ENCODE assay signal across 8 mouse cellular contexts in genomic region chr12:29937851-29938375, GRCm38 (mm10). TPM values are rescaled to one million over a fixed set of nuclear protein-coding genes. Genes with fewer than 3 reads are reported as not detected.
DNase-seq lines count a peak whose midpoint lies in the region; ATAC-seq and TF ChIP-seq lines count a peak whose summit lies in the region.

No protein-coding gene starts in this region.

- no peaks in the 10 kb centered on the region for H3K9me3 ChIP-seq in forebrain, postnatal 0 days (ENCODE audit: low read length)
- no peaks in the 10 kb centered on the region for H3K9me3 ChIP-seq in lung, embryonic 16.5 days (ENCODE audit: control insufficient read depth, low read length)

- no peaks in the 10 kb centered on the region for H3K27me3 ChIP-seq in forebrain, postnatal 0 days (ENCODE audit: insufficient read depth, low read length)
- H3K27me3 ChIP-seq in lung, embryonic 16.5 days (ENCODE audit: control insufficient read depth, insufficient read depth, low read depth, low read length) = no peaks in the 10 kb centered on the region

- 2% methylated on average over 44 of the region's 49 CpGs for WGBS in forebrain, postnatal 0 days
- 0% methylated on average over 24 of the region's 49 CpGs for WGBS in lung, embryonic 16.5 days

- peaks cover 22% of the 10 kb centered on the region; the same call in 1 of the 2 replicates for H3K4me1 ChIP-seq in forebrain, postnatal 0 days (ENCODE audit: insufficient read depth)
- H3K4me1 ChIP-seq in lung, embryonic 16.5 days (replicated peaks; ENCODE audit: control insufficient read depth, insufficient read depth, low read length) = peaks cover 20% of the 10 kb centered on the region

- H3K9ac ChIP-seq in forebrain, postnatal 0 days = peak overlapping the region; percentile 92
- H3K9ac ChIP-seq in lung, embryonic 16.5 days (ENCODE audit: low read length) = peak overlapping the region; percentile 94

- H3K4me3 ChIP-seq in forebrain, postnatal 0 days (ENCODE audit: low read depth, low read length) = peak overlapping the region; percentile 82
- peak overlapping the region; percentile 81 for H3K4me3 ChIP-seq in lung, embryonic 16.5 days (ENCODE audit: low read length)

- peak; percentile 72 for DNase-seq in 3T3-L1 (ENCODE audit: low read depth, low spot score)
- peak; percentile 79 for DNase-seq in adrenal gland, adult 2 months
- DNase-seq in forebrain, postnatal 0 days = peak; percentile 82
- peak; percentile 71 to 73 for DNase-seq in heart, postnatal 36 days
- DNase-seq in layer of hippocampus, adult 9-11 months = peak; percentile 57
- peak; percentile 36 for DNase-seq in retina, postnatal 7 days (ENCODE audit: low read depth, low spot score)

- peak overlapping the region; percentile 86 for H3K4me2 ChIP-seq in forebrain, postnatal 0 days (ENCODE audit: low read depth)
- peak overlapping the region; percentile 79 for H3K4me2 ChIP-seq in lung, embryonic 16.5 days (ENCODE audit: low read depth, low read length)

- peak overlapping the region; percentile 92 for H3K27ac ChIP-seq in forebrain, postnatal 0 days (ENCODE audit: low read depth, low read length)
- peak overlapping the region; percentile 92 for H3K27ac ChIP-seq in lung, embryonic 16.5 days (ENCODE audit: low read length)

- intact Hi-C loops in heart, postnatal 36 days (cut with DNase I) = loop anchor here (2.0 kb wide), 2 partner anchors 15 to 35 kb away; no protein-coding TSS in a partner anchor

- H3K36me3 ChIP-seq in forebrain, postnatal 0 days (ENCODE audit: insufficient read depth) = no peaks in the 10 kb centered on the region
- no peaks in the 10 kb centered on the region for H3K36me3 ChIP-seq in lung, embryonic 16.5 days (ENCODE audit: control insufficient read depth, insufficient read depth, low read length)

- ATAC-seq in forebrain, postnatal 0 days = peak; percentile 85
- peak; percentile 91 for ATAC-seq in lung, embryonic 16.5 days (ENCODE audit: low read depth)
- no peak for ATAC-seq in granulocyte monocyte progenitor cell, adult 5-6 weeks (replicated peaks; ENCODE audit: poor library complexity, severe bottlenecking)

- TF ChIP-seq CTCF in forebrain, postnatal 0 days (IDR thresholded peaks at IDR 0.05; ENCODE audit: low read depth) = no peak

RNA-seq across cellular contexts. Expression of gene Pxdn, which starts 0.5 kb away (rescaled TPM):
- total RNA-seq in adrenal gland, adult 2 months (2021) = 10 to 100 TPM; 50.3 to 59.2 TPM
- polyA plus RNA-seq in adrenal gland, adult 2 months (2012; rRNA removed) = 75.0 and 85.7 TPM in 2 replicates
- 50.5 and 67.5 TPM in 2 replicates for total RNA-seq in forebrain, postnatal 0 days (2014; rRNA removed)
- 10.0 and 12.5 TPM in 2 replicates for polyA plus RNA-seq in forebrain, postnatal 0 days (2015; fragmentation: Nextera tagmentation; extraction: Ambion mirVana)
- total RNA-seq in heart, postnatal 36 days (2021) = 10 to 100 TPM; 51.7 to 54.5 TPM
- 99.9 and 105 TPM in 2 replicates for polyA plus RNA-seq in lung, embryonic 16.5 days (2015; fragmentation: Nextera tagmentation; extraction: Ambion mirVana)
- total RNA-seq in granulocyte monocyte progenitor cell, adult 5-6 weeks (2014; fragmentation: Nextera tagmentation) = not detected in 2 replicates
- total RNA-seq in granulocyte monocyte progenitor cell, adult 5-6 weeks (2017) = not detected in 2 replicates

Comparison
In these comparisons a context has a peak if more than half of its experiments do, and no peak if none do; other contexts are left out.
1. RNA of gene Pxdn, which starts 0.5 kb away (total RNA-seq): 50.5 to 67.5 TPM in forebrain, postnatal 0 days, 50.3 to 59.2 TPM in adrenal gland, adult 2 months and 51.7 to 54.5 TPM in heart, postnatal 36 days; not detected in granulocyte monocyte progenitor cell, adult 5-6 weeks; every median in the first group is over 10 times any median in the second.
2. Peak in every context shown above with its lines, with median percentiles within 50 percentile points of each other: DNase-seq.